Mouse (Mus musculus) A20 (cell line): ENCODE results near the gene Gm28308.

ENCODE experiments used
- DNase-seq: peaks from one replicate; pipeline ENCODE4 v3.0.0-alpha.2; 2011; ENCODE audit warnings: low read depth, low spot score

Gm28308 gene

DNA sequence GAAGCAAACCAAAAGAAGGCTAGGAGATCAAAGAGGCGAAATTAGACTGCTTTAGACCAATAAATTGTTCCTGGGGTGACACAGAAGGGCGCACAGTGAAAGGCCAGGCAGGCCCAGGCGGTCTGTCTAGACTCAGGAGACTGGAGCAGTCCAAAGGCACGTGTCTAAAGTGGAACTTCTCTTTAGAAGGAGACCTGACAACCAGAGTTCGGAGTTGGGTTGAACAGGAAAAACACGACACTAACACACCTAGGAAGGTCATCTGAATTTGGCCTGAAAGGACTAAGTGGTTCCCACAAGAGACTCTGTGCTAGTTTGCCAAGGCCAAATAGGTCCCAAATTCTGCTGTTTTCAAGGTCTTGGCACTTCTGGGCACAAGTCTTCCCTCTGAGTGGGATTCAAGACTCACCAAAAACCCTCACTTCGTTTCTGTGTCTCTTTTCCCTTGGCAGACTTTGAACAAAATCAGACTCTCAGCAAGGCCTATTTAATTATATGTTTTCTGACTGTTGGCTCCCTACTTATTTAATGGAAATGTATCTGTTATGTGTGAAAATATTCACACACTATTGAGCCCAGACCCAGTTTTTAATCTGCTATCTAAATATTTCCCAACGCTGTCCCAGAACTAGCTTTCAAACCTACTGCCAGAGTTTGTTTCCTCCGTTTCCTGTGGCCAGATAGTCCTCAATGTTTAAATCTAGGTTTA, 6.2 kb upstream of the Gm28308 start:
- no peak for DNase-seq

DNA sequence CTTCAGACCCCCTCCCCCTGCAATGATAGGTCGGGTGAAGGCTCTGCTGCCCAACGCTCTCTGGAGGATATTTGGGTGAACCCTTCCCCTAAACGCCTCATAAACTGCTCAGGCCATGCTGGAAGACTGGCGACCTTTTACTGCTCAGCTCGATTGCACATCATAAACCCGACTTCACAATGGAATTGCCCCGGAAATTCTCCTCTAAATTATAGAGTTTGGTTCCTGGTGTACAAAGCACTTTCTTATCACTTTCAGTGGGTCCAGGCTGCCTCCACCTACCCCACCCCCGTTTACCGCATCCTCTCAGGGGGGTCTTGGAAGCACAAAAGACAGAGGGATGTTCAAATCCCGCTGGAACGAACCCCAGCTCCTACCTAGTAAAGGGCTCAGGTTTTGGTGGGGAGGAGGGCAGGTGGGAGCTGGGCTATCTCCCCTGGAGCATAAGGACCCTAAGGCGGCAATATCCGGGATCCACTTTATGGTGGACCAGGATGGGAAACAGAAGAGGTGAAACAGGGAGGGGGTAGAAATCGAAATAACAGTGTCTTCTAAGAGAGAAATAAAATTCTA, 5.6 kb upstream of the Gm28308 start:
- no peak for DNase-seq

DNA sequence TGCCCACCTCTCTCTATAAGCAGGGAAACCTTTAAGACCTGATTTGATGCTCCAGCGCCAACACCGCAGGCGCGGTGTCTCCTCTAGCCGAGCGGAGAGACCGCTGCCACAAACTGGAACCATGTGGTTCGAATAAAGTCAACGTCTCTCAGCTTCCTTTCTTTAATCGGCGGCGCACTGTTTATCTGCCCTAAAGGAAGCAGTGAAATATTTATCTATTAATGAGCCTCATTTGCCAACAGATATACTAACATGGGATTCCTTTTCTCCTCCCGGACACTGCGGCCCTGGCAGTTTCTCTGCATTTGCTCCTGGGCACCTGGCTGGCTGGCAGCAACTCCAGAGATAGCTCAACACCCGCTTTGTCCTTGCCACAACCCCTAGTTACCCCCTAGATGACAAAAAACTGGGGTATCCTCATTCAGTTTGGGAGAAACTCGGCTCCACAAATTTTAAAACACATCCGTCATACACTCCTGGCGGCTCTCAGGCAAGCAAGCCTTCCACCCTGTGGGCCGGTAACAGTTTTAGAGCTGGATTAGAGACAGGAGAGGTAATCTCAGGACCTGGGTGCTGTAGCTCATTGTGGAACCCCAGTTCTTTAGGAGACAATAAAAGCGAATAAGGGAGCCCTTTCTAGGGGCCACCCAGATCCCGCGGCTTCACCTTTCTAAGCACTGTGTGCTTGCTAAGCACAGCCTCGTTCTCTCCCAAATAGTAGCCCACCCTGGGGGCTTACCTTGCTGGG, 4.9 kb upstream of the Gm28308 start:
- no peak for DNase-seq

DNA sequence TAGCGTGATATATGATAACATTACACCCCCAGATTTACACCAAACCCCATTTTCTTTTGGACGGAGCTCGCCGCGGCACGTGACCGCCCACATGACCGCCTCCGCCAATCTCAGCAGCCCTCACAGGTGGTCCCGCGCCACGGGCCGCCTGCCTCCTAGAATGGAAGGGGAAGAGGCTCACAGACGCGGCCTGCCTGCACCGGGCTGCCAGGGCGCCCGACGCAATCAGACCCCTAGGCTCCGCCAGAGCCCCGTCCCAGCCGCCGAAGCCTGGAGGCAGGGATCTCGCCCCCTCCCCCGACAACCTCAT, 4.3 kb upstream of the Gm28308 start:
- peak; percentile 94 for DNase-seq

DNA sequence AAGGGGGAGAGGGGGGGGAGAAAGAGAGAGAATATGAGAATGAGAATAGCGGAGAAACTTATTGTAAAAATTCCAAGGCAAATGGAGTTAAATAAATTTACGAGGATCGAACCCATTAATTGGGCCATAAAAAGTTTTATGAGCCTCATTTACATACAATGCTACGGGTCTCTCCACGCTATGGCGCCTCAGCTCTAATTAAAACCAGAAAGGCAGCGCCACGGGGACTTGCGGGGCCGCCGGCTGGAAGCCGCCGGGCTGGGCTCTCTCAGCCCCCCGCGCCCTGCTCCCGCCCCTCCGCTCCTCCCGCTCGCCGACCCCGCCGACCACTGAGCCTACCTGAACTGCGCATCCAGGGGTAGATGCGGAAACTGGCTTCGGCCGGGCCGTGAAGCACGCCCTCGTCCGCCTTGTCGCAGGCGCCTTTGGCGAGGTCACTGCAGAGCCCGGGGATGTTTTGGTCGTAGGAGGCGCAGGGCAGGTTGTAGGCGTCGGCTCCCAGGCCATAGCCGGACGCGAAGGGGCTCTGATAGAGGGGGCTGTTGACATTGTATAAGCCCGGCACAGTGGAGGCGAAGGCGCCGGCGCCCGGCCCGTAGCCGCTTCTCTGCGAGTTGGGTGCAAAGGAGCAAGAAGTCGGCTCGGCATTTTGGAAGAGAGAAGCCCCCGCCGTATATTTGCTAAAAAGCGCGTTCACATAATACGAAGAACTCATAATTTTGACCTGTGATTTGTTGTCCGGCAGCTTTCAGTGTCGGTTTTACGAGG, 3.7 kb upstream of the Gm28308 start:
- peak; percentile 88 for DNase-seq

DNA sequence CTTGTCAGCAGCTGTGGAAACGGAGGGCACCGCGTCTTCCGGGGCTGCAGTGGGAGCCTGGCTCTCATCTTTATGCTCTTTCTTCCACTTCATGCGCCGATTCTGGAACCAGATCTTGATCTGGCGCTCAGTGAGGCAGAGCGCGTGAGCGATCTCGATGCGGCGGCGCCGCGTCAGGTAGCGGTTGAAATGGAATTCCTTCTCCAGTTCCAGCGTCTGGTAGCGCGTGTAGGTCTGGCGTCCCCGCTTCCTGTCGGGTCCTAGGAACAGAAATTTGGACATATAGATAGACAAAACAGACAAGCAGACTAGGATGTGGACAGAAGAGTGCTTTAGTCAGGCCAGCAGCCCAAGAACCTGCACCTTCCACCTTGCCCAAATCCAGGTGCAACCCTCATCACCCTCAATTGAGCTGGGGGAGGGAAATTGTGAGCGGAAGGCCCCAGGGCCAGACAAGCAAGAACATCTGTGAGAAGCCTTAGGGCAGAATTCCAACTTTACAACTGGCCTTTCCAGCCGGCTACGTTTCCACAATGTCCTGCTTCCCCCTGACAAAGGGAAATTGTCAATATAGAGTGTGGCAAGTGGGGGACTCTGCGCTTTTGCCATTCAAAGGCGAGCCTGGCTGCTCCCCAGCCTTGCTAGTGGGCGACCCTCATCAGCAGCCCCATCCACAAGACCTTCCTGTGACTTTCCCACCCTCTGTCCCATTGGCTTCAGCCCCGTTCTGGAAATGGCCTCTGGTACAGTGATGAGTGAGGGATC, 2.8 kb upstream of the Gm28308 start:
- DNase-seq: peak; percentile 49

DNA sequence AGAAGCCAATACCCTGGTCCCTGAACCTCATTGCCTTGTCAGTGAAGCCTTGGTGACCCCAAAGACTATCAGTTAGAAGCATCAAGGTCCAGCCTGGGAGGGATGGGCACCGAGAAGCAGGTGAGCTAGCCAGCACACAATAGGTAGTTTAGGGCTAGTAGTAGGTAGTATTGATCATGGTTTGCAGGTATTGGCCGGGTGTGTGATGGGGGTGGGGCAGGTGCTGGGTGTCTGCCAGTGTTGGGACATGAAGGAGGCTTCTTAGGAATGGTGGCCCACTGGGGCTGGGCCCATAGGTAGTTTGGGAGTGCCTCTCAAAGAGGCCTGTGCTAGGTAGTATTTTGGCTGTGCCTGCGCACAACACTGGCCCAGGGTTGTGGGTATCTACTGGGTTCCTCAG, 1.9 kb upstream of the Gm28308 start:
- peak; percentile 26 for DNase-seq

DNA sequence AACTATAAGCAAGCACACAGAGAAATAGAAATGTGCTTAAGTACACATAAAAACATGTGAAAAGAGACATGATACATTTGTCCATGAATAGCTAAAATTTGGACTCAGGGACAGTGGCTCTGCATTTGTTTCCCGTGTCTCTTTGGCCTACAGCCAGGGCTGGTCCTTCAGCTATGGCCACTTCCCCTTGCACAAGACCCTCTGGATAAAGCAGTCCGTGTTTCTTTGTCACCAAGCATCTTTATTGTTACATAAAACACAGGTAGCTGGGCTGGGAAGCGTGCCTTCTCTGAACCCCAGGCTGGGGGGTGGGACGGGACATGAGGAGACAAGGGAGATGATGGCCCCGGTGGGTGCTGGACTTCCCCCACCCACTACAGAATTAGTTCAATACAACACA, 1.1 kb upstream of the Gm28308 start:
- DNase-seq: peak; percentile 58

DNA sequence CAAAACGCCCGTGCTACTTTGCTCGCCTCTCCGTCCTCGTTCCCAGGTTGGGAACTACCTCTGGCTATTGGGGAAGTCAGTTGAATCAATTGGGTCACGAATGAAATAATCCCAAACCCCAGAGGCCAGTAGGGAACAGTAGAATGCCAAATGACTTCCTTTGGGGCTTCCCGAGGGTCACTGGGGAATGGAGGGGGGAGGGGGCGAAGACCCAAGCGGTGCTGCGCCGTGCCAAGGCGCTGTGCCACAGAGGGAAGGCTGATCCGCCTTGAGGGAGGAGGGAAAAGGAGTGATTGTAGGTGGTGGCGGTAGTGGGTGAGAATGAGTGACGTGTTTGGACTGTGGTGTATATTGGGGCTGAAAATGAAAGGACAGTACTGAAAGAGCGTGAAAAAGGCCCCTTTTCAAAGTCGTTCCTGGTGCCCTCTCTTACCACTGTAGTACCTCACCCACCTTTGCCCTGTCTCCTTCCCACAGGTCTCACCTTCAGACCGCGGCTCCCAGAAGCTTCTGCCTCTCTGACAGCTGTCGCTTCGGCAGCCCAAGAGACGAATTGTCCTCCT, 502 bp downstream of the Gm28308 start:
- DNase-seq: no peak

DNA sequence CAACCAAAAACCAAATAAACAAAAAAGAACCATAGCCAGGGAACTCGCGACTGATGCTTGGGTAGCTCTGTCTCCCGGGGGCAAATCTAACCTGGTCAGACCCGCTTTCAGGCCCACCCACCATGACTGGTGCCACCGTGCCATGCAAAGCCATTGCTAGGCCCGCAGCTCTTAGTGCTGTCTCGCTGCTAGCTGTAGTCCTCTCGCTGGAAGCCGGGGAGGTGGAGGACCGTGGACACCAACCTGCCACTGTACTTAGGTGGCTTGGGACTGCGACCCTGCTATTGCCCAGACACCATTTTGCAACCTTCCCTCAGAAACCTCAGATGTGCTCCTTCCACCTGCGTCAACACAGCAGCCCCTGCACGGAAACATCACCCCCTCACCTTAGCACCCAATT, 1.2 kb downstream of the Gm28308 start:
- DNase-seq: peak; percentile 82

DNA sequence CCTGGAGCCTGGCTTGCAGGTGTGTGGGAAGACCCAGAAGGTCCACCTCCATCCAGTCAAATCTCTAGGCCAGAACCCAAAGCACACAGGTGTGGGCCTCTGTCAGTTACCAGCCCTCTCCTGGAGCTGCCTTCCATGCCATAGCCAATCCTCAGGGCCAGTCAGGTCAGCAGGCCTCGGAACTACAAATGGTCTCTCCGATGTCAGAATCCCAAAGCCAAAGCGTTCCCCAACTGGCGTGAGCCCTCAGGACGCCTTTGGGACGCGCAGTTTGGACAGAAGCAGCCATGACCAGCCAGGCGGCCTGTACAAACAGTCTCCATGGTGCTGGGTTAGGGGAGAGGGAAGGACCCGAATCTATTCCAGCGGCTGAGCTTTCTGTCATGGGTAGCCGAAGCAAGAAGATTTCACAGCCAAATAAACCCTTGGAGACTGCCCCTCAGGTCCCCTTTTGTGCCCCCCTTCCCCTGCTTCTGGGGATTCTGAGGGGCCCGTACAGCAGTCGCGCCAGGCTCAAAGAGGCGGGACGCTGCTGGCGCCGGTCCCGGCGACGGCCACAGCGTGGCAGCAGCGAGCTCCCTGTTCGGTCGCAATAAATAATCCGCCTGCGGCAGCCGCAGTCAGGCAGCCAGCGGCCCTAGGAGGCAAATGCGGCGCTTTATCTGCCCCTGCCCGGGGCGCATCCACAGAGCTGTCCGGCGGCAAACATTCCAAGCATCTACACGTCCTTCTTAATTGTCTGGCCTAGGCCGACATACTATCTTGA, 1.8 kb downstream of the Gm28308 start:
- peak; percentile 89 for DNase-seq

DNA sequence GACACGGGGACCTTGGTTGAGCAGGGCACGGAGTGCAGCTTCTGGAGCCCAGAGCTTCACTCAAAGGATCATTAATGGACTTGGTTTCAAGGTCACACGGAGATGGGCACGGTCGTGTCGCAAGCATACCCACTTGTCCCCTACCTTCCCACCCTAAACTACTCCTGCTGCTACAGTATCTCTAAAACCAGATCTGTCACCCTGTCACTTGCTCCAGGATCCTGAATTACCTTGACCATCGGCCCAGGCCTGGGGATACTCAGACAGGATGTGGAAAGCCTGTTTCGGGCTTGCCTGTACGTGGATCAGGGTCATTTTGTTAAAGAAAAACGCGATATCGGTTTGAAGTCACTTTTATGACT, 3.5 kb downstream of the Gm28308 start:
- DNase-seq: no peak

DNA sequence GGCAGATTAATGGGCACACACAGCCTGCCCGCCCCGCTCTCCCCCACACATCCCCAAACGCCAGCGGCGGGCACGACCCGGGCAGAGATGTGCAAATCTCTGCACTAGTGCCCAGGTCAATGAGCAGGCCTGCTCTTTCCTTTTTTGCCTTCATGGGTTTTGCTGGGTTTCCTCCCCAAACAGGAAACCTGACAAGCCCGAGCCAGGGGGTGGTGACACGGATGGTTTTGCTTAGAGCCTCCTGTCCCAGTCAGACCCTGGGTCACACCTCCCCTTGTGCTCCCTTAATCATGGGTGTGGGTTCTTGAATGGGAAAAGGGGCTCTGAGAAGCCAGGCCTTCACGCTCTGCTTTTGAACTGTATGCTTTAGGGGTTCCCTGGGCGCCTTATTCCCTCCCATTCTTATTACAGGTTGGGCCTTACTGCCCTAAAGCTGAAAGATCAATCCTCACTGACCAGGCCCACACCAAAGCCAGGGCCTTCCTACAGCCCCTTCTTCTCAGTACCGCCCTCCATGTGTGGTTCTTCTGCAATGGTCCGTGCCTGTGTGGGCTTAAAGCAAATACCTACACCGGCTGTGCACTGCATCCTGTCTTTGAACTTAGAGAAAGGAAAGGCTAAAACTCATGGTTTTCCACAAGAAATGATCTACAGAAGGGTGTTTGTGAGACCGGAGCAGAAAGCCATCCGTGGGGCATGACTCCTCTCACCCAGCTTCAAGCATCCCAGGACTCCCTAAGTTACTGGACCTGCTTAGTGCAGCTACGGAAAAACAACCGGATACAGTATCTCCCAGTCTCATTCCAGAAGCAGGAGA, 4.1 kb downstream of the Gm28308 start:
- no peak for DNase-seq

DNA sequence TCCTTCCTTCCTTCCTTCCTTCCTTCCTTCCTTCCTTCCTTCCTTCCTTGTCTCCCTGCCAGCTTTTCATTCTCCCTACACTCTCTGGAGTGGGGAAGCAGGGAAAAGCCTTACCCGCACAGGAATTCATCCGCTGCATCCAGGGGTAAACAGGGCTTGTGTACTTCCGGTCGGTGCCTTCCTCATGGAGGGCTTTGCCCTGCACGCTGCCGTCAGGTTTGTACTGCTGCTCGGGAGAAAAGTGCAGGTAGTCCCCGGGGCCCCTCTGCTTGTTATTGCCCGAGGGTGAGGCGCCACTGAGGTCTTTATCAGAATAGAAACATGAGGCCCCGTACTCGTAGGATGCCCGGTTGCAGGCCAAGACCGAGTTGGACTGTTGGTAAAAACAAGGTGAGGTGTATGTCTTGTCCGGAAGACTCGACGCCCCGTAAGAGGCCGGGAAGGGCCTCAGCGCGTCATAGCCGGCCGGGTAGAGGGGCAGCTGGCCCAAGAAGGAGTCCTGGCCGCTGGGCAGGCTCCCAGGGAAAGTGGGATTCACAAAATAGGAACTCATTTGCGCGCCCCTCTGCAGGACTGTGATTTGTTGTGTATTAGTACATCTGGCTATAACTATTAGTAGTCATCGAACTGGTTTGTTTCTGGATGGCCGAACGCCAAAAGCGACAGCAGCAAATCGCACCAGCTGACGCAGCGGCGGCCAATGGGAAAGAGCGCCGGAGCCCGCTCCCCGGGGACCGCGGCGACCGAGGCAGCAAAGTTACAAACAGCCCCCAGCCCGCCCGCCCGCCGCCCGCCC, 4.9 kb downstream of the Gm28308 start, which contains the start of gene Hoxa6:
Hoxa6 (minus strand) TSS at position 651 of the 796 bp plus-strand sequence.
- no peak for DNase-seq

DNA sequence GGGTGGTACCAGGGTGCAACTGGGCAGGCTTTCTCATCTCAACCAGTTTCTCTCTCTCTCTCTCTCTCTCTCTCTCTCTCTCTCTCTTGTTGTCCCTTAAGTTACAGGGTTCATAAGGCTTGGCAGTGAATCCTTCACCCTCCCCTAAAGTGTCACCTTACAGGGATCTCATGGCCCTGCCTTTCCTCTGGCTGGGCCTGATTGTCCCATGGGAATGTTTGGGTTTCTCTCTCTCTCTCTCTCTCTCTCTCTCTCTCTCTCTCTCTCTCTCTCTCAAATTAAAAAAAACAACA, 5.5 kb downstream of the Gm28308 start:
- no peak for DNase-seq

DNA sequence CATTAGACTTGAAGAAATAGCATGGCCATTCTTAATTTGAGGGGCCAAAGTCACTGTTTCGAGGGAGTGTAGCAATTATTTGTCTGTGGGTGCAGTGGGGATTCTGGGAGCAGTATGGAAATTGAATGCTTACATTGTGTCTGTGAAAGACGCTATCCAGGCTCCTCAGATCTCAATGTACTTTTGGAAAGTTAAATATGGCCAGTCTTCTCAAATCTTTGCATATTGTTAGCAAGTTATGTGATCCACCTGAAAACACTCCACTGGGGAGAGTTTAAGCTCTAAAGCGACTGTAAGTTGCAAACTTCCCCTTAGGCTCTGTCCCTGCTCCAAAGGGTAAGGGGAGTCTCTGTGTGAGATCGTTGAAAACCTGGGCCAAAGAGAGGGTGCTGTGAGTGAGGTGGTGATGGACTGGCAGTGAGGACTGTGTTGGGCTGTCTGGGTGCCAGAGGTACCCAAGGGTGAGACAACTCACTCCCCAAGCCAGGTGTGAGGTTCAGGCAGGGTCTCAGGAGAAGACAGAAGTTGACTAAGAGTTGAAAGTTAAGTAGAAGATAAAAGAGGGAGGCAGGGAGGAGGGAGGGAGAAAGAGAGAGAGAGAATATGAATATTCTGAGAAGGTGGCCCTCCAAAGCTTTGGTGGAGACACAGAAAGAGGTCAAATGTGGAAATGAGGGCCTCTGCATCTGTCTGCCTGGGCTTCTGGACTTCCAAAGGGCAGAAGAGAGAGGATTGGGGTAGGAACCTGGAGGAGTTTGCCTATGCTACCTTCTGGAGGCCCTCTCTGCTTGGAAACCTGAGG, 6.1 kb downstream of the Gm28308 start:
- DNase-seq: no peak

DNA sequence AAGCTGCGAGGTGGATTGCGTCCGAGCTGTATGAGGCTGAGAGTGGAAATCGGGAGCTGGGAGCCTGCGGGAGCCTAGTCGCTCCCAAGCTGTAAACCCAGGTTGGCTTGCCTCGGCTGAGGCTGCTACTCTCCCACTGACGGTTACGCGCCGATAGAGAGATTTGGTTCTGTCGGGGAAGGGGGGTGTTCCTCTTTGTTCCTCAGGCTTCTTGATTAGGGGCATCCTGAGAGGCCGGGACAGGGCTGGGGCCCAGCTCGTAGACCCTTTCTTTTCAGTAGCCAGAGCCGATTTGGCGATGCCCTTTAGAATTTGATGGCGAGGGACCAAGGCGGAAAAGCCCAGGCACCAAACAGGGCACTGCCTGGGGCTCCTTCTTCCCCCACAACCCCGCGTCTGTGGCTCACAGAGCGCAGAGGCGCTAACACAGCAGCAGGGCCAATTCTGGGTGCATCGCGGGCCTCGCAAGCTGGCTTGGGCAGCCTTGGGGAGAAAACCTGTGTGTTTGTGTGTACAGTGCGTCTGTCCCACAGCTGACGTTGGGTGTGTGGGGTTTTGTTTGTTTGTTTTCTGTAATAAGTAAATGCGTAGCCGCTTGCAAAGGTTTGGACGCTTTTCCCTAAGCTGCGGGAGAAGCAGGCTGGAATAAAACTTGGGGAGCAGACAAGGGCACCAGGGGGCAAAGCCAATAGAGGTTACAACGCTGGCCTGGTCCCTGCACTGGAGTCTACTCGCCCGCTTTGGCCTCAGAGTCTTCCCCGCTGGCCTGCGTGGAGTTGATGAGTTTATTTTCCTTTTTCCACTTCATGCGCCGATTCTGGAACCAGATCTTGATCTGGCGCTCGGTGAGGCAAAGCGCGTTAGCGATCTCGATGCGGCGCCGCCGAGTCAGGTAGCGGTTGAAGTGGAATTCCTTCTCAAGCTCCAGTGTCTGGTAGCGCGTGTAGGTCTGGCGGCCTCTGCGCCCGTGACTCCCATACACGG, 7.2 kb downstream of the Gm28308 start:
- DNase-seq: no peak
